Mouse (Mus musculus): ENCODE data around the gene E130308A19Rik.

The E130308A19Rik gene

GRCm38 (mm10) chr4:59625998-59626910, at the start of gene E130308A19Rik:
Gene E130308A19Rik (plus strand): TSS chr4:59626211.
- DNase-seq: peak; percentile 74

GRCm38 (mm10) chr4:59580495-59581281, 45.3 kb upstream of the E130308A19Rik start:
- DNase-seq: peak; percentile 22 to 61

- DNase-seq: peak; percentile 100
These were observed 44.5 kb upstream of the E130308A19Rik start, which contains the start of gene Hsdl2 for GRCm38 (mm10) chr4:59581314-59582185. Gene Hsdl2 (plus strand): TSS chr4:59581563.

GRCm38 (mm10) chr4:59582186-59582585, 43.8 kb upstream of the E130308A19Rik start:
- DNase-seq: no peak

- no peak for DNase-seq
These were observed 40.9 kb upstream of the E130308A19Rik start for GRCm38 (mm10) chr4:59585097-59585496.

- DNase-seq: no peak
These were observed 38.7 kb upstream of the E130308A19Rik start for GRCm38 (mm10) chr4:59587215-59587871.

- DNase-seq: no peak
These were observed 38.2 kb upstream of the E130308A19Rik start for GRCm38 (mm10) chr4:59587872-59588226.

- no peak for DNase-seq
These were observed 31.4 kb upstream of the E130308A19Rik start for GRCm38 (mm10) chr4:59594614-59595013.

- no peak for DNase-seq
These were observed 29.5 kb upstream of the E130308A19Rik start for GRCm38 (mm10) chr4:59596556-59596955.

GRCm38 (mm10) chr4:59602704-59603103, 23.3 kb upstream of the E130308A19Rik start:
- DNase-seq: no peak

- DNase-seq: no peak
These were observed 21.1 kb upstream of the E130308A19Rik start for GRCm38 (mm10) chr4:59604892-59605291.

- no peak for DNase-seq
These were observed 20.5 kb upstream of the E130308A19Rik start for GRCm38 (mm10) chr4:59605501-59605900.

- no peak for DNase-seq
These were observed 15.6 kb upstream of the E130308A19Rik start for GRCm38 (mm10) chr4:59610411-59610810.

GRCm38 (mm10) chr4:59614986-59615385, 11.0 kb upstream of the E130308A19Rik start:
- DNase-seq: no peak

GRCm38 (mm10) chr4:59619611-59620245, 6.3 kb upstream of the E130308A19Rik start:
- no peak for DNase-seq

GRCm38 (mm10) chr4:59625676-59625997, 374 bp upstream of the E130308A19Rik start:
- DNase-seq: no peak

GRCm38 (mm10) chr4:59628255-59628654, 2.2 kb downstream of the E130308A19Rik start:
- no peak for DNase-seq

- DNase-seq: no peak
These were observed 3.3 kb downstream of the E130308A19Rik start for GRCm38 (mm10) chr4:59629076-59629874.

- no peak for DNase-seq
These were observed 4.1 kb downstream of the E130308A19Rik start for GRCm38 (mm10) chr4:59630122-59630521.

GRCm38 (mm10) chr4:59634532-59634931, 8.5 kb downstream of the E130308A19Rik start:
- no peak for DNase-seq

- DNase-seq: no peak
These were observed 13.2 kb downstream of the E130308A19Rik start for GRCm38 (mm10) chr4:59639163-59639562.
